Mouse (Mus musculus) c-Kit-positive CD71-positive TER-119-positive erythroid progenitor cells, embryonic 14.5 days (primary cell): Measurements from ENCODE around the gene Prkar1b.

Experiments used
- DNase-seq: peaks from one replicate; pipeline ENCODE4 v3.0.0-alpha.2; 2013; ENCODE audit warnings: low spot score

The Prkar1b gene

GRCm38 (mm10) chr5:139149681-139150602 lies at the start of gene Prkar1b, which contains the start of gene Dnaaf5:
Gene Prkar1b (minus strand): TSS chr5:139150001.
Gene Dnaaf5 (plus strand): TSS chr5:139150223.
- peak; percentile 99 for DNase-seq

GRCm38 (mm10) chr5:139199636-139199994 lies 49.8 kb upstream of the Prkar1b start:
- DNase-seq = no peak

- DNase-seq = no peak
These were observed 49.0 kb upstream of the Prkar1b start for GRCm38 (mm10) chr5:139198779-139199178.

- no peak for DNase-seq
These were observed 41.2 kb upstream of the Prkar1b start for GRCm38 (mm10) chr5:139190958-139191357.

GRCm38 (mm10) chr5:139189726-139190125 lies 39.9 kb upstream of the Prkar1b start:
- DNase-seq = no peak

- DNase-seq = no peak
These were observed 35.1 kb upstream of the Prkar1b start for GRCm38 (mm10) chr5:139184897-139185296.

GRCm38 (mm10) chr5:139183601-139184000 lies 33.8 kb upstream of the Prkar1b start:
- DNase-seq = no peak

- no peak for DNase-seq
These were observed 33.3 kb upstream of the Prkar1b start for GRCm38 (mm10) chr5:139183131-139183530.

- DNase-seq = peak; percentile 72
These were observed 29.3 kb upstream of the Prkar1b start for GRCm38 (mm10) chr5:139178895-139179631.

GRCm38 (mm10) chr5:139174556-139175547 lies 25.1 kb upstream of the Prkar1b start:
- no peak for DNase-seq

- DNase-seq = no peak
These were observed 24.3 kb upstream of the Prkar1b start for GRCm38 (mm10) chr5:139174141-139174540.

- DNase-seq = no peak
These were observed 22.1 kb upstream of the Prkar1b start for GRCm38 (mm10) chr5:139171929-139172328.

- no peak for DNase-seq
These were observed 17.7 kb upstream of the Prkar1b start for GRCm38 (mm10) chr5:139167548-139167947.

GRCm38 (mm10) chr5:139166781-139167361 lies 17.1 kb upstream of the Prkar1b start:
- DNase-seq = no peak

GRCm38 (mm10) chr5:139161632-139162031 lies 11.8 kb upstream of the Prkar1b start:
- DNase-seq = no peak

- DNase-seq = no peak
These were observed 11.1 kb upstream of the Prkar1b start for GRCm38 (mm10) chr5:139160899-139161298.

- peak; percentile 21 for DNase-seq
These were observed 816 bp upstream of the Prkar1b start for GRCm38 (mm10) chr5:139150603-139151031.

- DNase-seq = no peak
These were observed 662 bp downstream of the Prkar1b start for GRCm38 (mm10) chr5:139149006-139149672.

- no peak for DNase-seq
These were observed 2.4 kb downstream of the Prkar1b start for GRCm38 (mm10) chr5:139147178-139148078.
